Mouse (Mus musculus): ENCODE results near the gene Dhx16.

The Dhx16 gene

DNA sequence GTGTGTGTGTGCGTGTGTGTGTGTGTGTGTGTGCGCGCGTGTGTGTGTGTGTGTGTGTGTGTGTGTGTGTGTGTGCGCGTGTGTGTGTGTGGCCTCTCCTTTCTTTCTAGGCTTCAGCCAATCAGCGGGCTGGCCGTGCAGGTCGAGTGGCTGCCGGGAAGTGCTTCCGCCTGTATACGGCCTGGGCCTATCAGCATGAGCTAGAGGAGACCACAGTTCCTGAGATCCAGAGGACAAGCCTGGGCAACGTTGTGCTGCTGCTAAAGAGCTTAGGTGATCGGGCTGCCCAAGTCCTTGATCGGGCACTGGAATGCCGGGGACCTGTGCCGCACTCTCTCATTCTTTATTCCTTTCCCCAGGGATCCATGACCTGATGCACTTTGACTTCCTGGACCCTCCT lies 8.1 kb downstream of the Dhx16 start:
- in situ Hi-C loops (cut with MboI, MseI): no loop called here

DNA sequence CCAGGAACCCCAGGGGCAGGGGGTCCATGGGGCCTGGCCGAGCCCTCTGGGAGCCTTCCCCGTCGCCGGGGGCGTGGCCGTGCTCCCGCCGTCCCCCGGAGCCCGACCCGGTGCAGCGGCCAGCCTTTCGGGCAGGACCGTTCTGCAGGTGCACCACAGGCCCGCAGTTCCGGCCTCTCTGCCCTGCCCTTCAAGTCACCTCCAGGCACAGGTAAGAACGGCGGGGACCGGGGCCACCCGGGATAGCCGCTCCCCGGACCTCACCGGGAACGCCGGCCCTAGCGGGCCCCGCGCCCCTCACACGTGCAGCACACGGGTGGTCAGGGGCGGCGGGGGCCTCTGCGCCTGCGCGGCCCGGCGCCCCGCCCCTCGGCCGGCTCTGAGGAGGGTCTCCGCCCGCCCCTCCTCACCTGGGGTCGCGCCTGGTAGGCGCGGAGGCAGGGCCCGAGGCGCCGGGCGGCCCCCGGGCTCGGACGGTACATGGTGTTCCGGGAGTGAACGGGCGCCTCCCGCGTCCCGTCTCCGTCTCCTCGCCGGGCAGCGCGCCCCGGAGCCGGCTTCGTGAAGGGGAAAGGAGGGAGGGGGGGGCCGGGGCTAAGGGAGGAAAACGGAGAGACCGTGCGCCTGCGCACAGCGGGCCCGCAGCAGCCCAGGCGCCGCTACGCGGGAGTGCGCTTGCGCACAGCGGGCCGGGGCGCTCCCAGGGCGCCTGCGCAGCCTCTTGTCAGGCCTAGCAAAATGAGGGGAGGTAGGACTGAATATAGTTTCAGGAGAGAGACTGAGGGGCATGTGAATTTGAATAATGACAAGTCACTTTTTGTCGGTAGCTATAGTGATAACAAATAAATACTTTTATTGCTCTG lies 17.4 kb downstream of the Dhx16 start, which contains the start of gene 2310061I04Rik:
TSS of gene 2310061I04Rik (minus strand) at position 651 of the 863 bp plus-strand sequence.
- in situ Hi-C loops (cut with MboI, MseI): no loop called here

DNA sequence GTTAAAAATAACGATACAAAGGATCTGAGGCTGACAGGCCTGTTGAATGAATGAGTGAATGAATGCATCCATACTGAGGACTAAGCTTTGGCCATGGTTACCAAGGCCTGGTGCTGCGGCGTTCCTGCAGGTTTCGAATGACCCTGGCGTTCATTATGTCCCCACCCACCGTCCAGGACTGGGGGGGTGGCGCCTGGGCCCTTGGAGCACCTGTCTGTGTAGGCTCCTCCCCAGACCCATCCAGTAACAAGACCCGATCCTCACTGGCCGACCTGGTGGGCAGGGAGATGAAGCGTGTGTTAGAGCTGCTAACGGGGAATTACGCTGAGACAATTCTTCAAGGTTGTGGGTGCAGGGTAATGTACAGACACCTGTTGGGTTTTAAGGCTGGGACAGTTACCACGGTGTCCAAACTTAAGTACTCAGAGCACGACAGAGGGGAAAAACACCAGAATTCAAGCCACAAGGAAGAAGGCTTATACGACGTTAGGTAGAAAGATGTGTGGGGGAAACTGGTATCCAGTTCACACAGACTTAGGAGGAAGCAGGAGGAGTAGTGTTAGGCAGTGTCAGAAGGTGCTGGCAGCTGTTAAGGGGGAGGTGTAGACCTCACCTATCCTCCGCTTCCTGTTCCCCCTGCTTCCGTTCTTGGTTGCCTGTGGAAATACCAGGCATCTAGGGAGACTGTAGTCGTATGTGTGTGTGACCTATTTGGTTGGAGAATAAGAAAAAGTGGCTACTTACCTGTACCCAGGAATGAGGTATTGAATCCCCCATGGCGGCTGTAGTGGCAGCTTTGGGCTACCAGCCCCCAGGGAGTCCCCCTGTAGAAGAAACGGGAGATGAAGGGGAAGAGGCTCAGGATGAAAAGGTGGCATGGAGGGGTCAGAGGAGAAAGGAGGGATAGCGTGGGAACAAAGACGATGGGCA lies 18.3 kb downstream of the Dhx16 start:
- in situ Hi-C loops (cut with MboI, MseI): no loop called here

GRCm38 (mm10) chr17:35900636-35901035 lies 21.0 kb downstream of the Dhx16 start:
- in situ Hi-C loops (cut with MboI, MseI): no loop called here

DNA sequence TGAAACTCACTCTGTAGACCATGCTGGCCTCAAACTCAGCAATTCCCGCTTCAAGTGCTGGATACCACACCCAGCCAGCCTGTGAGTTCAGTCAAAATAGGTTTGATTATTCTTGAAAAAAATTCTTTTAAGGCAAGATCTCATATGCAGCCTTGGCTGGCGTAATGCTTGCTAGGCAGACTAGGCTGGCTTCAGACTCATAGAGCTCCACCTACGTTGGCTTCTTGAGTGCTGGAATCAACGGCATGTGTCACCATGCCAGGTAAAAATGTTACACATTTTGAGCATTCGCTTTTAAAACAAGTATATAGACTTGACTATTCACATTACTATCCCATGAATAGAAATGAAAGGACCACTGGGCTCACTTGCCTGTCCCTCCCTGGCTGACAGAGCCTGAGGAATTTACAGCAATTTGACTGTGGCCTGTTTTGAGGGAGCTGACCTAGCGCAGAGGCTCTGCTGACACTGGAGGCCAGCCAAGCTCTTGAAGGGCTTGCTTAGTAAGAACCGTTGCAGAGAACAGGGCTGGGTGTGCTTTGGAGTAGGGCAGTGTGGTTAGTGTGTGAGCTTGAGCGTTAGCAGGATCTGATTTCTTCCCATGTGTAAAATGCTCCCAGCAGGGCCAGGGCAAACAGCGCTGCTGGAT lies 23.8 kb downstream of the Dhx16 start:
- in situ Hi-C loops (cut with MboI, MseI): no loop called here

- in situ Hi-C loops (cut with MboI, MseI): no loop called here
These were observed 24.4 kb downstream of the Dhx16 start for GRCm38 (mm10) chr17:35903992-35904355.

- in situ Hi-C loops (cut with MboI, MseI): loop anchor here (5.0 kb wide), 2 partner anchors 38 to 68 kb away; partner anchors contain the start of genes Ppp1r18 and Tubb5
These were observed 26.0 kb downstream of the Dhx16 start for GRCm38 (mm10) chr17:35905587-35905986.

DNA sequence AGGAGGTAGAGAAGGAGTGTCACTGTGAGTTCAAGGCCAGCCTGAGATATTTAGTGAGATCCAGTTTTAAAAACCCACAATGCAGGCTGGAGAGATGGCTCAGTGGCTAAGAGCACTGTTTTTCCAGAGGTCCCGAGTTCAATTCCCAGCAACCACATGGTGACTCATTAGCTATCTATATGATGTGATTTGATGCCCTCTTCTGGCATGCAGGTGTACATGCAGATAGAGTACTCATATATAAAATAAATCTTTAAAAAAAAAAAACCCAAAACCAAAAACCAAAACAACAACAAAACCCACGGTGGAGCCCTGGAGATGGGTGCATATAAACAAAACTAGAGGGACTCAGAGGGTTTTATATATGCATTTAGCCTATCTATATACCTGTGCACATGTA lies 28.0 kb downstream of the Dhx16 start:
- in situ Hi-C loops (cut with MboI, MseI): loop anchor here (5.0 kb wide), 2 partner anchors 40 to 70 kb away; partner anchors contain the start of genes Ppp1r18 and Tubb5

- in situ Hi-C loops (cut with MboI, MseI): loop anchor here (5.0 kb wide), 2 partner anchors 42 to 72 kb away; partner anchors contain the start of genes Ppp1r18 and Tubb5
These were observed 29.7 kb downstream of the Dhx16 start for GRCm38 (mm10) chr17:35909186-35909918.

- in situ Hi-C loops (cut with MboI, MseI): loop anchor here (5.0 kb wide), 2 partner anchors 43 to 73 kb away; partner anchors contain the start of genes Ppp1r18 and Tubb5
These were observed 30.3 kb downstream of the Dhx16 start, which contains the start of gene Atat1 for GRCm38 (mm10) chr17:35909919-35910369. Gene Atat1 (minus strand): TSS chr17:35910075.

GRCm38 (mm10) chr17:35914975-35915374 lies 35.4 kb downstream of the Dhx16 start:
- in situ Hi-C loops (cut with MboI, MseI): no loop called here

DNA sequence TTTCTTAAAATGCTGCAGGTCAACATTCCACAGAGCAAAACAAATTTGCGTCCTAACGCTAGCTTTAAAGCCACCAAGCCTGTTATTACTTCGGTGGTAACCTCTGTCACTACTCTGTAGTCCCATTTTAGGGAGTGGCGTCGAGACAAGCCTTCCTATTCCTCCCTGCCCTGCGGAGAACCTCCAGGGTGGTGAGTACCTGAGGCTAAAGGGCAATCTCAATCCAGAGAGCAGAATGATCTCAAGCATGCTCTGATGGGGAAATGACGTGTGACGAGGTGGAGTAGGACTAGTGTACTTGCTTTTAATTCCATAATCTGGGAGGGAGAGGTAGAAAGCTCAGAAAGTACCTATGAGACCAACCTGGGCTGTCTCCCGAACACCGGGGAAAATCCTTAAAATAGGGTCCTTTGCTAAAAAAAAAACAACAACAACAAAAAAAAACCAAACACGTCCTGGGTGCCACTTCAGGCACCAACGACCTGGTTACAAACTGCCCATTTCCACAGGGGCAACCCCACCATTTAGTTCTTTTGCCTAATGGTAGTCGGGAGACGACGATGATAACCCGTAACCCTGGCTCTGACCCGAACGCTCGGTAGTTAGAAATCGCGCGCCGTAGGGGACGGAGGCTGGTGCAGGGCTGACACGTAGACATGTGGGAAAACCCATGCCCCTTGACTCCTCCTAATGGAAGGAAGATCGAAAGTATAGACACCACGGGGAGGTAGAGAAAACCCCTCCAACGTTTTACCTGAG lies 36.1 kb downstream of the Dhx16 start:
- in situ Hi-C loops (cut with MboI, MseI): no loop called here

GRCm38 (mm10) chr17:35916297-35917142 lies 36.9 kb downstream of the Dhx16 start, which contains the start of the genes Mrps18b and Ppp1r10:
Gene Mrps18b (minus strand): TSS chr17:35916389.
Gene Ppp1r10 (plus strand): TSS chr17:35916434.
- in situ Hi-C loops (cut with MboI, MseI): no loop called here

DNA sequence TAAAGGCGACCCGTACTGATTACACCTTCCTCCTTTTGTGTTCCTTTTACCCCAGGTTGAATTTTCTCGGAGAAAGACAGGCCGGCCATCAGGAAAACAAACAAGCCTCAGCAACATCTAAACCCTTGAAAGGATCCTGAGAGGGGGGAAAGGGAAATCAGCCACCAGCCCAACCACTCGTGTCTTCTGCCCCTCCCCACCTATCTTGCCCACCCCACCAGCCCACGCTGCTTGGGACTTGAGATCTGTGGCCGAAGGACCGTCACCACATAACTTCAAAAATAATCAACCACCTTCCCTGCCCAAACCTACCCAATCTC lies 37.5 kb downstream of the Dhx16 start:
- in situ Hi-C loops (cut with MboI, MseI): no loop called here

DNA sequence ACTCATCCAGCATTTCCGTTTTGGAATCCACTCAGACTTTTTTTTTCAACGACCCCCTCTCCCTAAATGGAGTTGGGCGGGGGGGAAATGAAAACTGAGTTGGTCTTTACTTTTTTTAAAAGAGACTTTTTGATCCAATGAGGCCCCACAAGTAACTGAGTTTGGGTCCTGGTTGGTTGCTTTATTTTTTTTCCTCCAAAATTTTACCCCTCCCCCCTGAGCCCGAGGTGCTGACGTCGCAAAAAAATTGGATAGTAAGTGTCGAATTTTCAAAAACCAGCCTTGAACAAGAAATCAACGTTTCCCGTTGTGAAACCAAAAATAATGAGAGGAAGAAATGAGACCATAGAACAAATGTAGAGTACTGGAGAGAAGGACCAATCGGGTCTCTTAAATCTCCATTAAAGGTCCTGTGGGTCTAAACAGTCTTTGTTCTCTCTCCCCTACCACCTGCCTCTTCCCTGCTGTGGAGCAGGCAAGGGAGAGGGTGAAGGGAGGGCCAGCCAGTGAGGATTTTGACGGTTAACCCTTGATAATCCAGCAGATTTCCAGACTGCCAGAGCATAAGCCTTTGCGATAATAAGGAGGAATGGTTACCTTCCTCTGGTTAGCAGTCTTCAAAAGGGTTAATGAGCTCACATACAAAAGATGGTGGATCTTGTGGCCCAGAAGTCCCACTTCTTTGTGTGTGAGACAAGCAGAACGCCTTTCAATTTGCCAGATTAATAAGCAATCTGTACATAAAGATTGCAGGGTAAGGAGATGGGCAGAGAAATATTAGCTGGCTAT lies 38.0 kb downstream of the Dhx16 start:
- in situ Hi-C loops (cut with MboI, MseI): no loop called here

GRCm38 (mm10) chr17:35918276-35919059 lies 38.8 kb downstream of the Dhx16 start:
- in situ Hi-C loops (cut with MboI, MseI): no loop called here

GRCm38 (mm10) chr17:35919060-35919715 lies 39.6 kb downstream of the Dhx16 start:
- in situ Hi-C loops (cut with MboI, MseI): no loop called here

Measured in regulatory T cell (primary cell).